In genomic region chr5:107087829-107088808, GRCm38 (mm10) we compare ENCODE assay signal across 7 mouse cellular contexts.
A peak's percentile ranks its signal among the peaks of the same experiment; 100 is the strongest.
DNase-seq lines count a peak whose midpoint lies in the region; ATAC-seq and TF ChIP-seq lines count a peak whose summit lies in the region.

No protein-coding gene starts in this region.

- H3K4me1 ChIP-seq in midbrain, embryonic 12.5 days: peaks cover 11% of the 10 kb centered on the region

- H3K36me3 ChIP-seq in midbrain, embryonic 12.5 days: no peaks in the 10 kb centered on the region

- no peak overlapping the region for H3K4me3 ChIP-seq in left cerebral cortex, adult 2 months
- H3K4me3 ChIP-seq in midbrain, embryonic 12.5 days: no peak overlapping the region

- no peak for TF ChIP-seq CTCF in left cerebral cortex, adult 2 months (IDR thresholded peaks at IDR 0.05)

- H3K4me2 ChIP-seq in midbrain, embryonic 12.5 days (replicated peaks): 0 out of 2 replicates have a peak overlapping the region, but pooled peaks have one; percentile 13

- WGBS in midbrain, embryonic 12.5 days: 30% methylated on average over 12 of the region's 12 CpGs

- H3K27me3 ChIP-seq in midbrain, embryonic 12.5 days: peaks cover 7% of the 10 kb centered on the region; the same call in 1 of the 2 replicates

- DNase-seq in MN1 (ENCODE audit: low spot score): peak; percentile 70
- DNase-seq in brain, adult 2 months (ENCODE audit: low read depth, low spot score): peak; percentile 55
- DNase-seq in gastrocnemius, postnatal 14 days: peak; percentile 81
- DNase-seq in hindlimb bud, embryonic 11.5 days (ENCODE audit: extremely low spot score, low read depth, low spot score): peak; percentile 42
- peak; percentile 33 to 49 for DNase-seq in left cerebral cortex, adult 2 months (ENCODE audit: extremely low spot score in 1 of 2, low spot score in 2 of 2)
- peak; percentile 94 for DNase-seq in testis, postnatal 10 days (ENCODE audit: low spot score)

- peak; percentile 65; the same call in 1 of the 2 replicates for ATAC-seq in midbrain, embryonic 12.5 days (ENCODE audit: low FRiP score, low read depth)

- no peak overlapping the region for H3K27ac ChIP-seq in left cerebral cortex, adult 2 months
- peak overlapping the region; percentile 26; the same call in 1 of the 2 replicates for H3K27ac ChIP-seq in midbrain, embryonic 12.5 days (replicated peaks)

- intact Hi-C loops in gastrocnemius, postnatal 14 days (cut with DNase I; ENCODE audit: low total_unique reads): no loop called here
- intact Hi-C loops in left cerebral cortex, adult 2 months (cut with DNase I): no loop called here

- no peaks in the 10 kb centered on the region for H3K9me3 ChIP-seq in midbrain, embryonic 12.5 days

- no peak overlapping the region for H3K9ac ChIP-seq in midbrain, embryonic 12.5 days (replicated peaks)

Comparison
In these comparisons a context has a peak if more than half of its experiments do, and no peak if none do; other contexts are left out.
1. DNase-seq: peak in every context shown above with its lines; median percentile 94 in testis, postnatal 10 days; 81 in gastrocnemius, postnatal 14 days; 70 in MN1; 55 in brain, adult 2 months; 42 in hindlimb bud, embryonic 11.5 days; 41 in left cerebral cortex, adult 2 months.